Mouse (Mus musculus) kidney, postnatal 0 days (tissue): ENCODE results near the gene Trmt61a. TPM values are rescaled to one million over a fixed set of nuclear protein-coding genes. Genes with fewer than 3 reads are reported as not detected.
A peak's percentile ranks its signal among the peaks of the same experiment; 100 is the strongest.

Experiments used
- ATAC-seq: fragments of 200-750 bp; cut with Nextera tagmentation; replicated peaks from 2 replicates; pipeline ENCODE4 v1.8.0; 2017; ENCODE audit warnings: low read depth, moderate number of reproducible peaks, moderate TSS enrichment, moderate library complexity; ENCODE audit not compliant: low FRiP score
- DNase-seq: peaks from one replicate; pipeline ENCODE4 v3.0.0-alpha.2; 2016; ENCODE audit warnings: low spot score
- H3K27ac ChIP-seq: fragments of 300-500 bp; sonication (generic); 2 replicates; pipeline ENCODE4 v1.5.1; 2014; ENCODE audit warnings: mild to moderate bottlenecking
- H3K27me3 ChIP-seq: fragments of 300-500 bp; sonication (generic); 2 replicates; pipeline ENCODE4 v1.6.1; 2014; ENCODE audit warnings: low read length, mixed read lengths; ENCODE audit not compliant: insufficient read depth
- H3K36me3 ChIP-seq: fragments of 300-500 bp; sonication (generic); 2 replicates; pipeline ENCODE4 v1.6.1; 2014; ENCODE audit warnings: low read length, mixed read lengths; ENCODE audit not compliant: insufficient read depth
- H3K4me1 ChIP-seq: fragments of 300-500 bp; sonication (generic); replicated peaks from 2 replicates; pipeline ENCODE4 v1.6.1; 2014; ENCODE audit warnings: antibody characterized with exemption, low read length, mixed read lengths; ENCODE audit not compliant: insufficient read depth
- H3K4me2 ChIP-seq: fragments of 300-500 bp; sonication (generic); 2 replicates; pipeline ENCODE4 v1.6.1; 2014; ENCODE audit warnings: mild to moderate bottlenecking, low read length, moderate library complexity, mixed read lengths
- H3K4me3 ChIP-seq: fragments of 300-500 bp; sonication (generic); replicated peaks from 2 replicates; pipeline ENCODE4 v1.5.1; 2014; ENCODE audit warnings: low read depth, low read length
- H3K9ac ChIP-seq: fragments of 300-500 bp; sonication (generic); 2 replicates; pipeline ENCODE4 v1.6.1; 2014; ENCODE audit warnings: low read depth, low read length
- H3K9me3 ChIP-seq: fragments of 300-500 bp; sonication (generic); replicated peaks from 2 replicates; pipeline ENCODE4 v1.6.1; 2016; ENCODE audit warnings: low read length, inconsistent platforms, mixed read lengths
- CTCF ChIP-seq: IDR thresholded peaks from 2 replicates; pipeline ENCODE4 v1.5.1; 2016; ENCODE audit warnings: antibody characterized with exemption, low read depth, mild to moderate bottlenecking, moderate library complexity
- WGBS: fragments of 180-500 bp; shearing (Covaris S2); extraction: QIAGEN DNeasy Blood & Tissue Kit; methylation state at CpG from one replicate; pipeline ENCODE4 v1.1.7; 2014; 5-methylcytosine and 5-hydroxymethylcytosine counted together
- polyA plus RNA-seq: library from polyadenylated mRNA; unstranded; fragments of >200 nt; fragmentation: Nextera tagmentation; extraction: Ambion mirVana; gene quantifications from 2 replicates; pipeline ENCODE4 v1.2.1, GENCODE M21; 2015

The Trmt61a gene
- polyA plus RNA-seq, 1 experiment from 2014 or later, result 6.3 TPM

DNA sequence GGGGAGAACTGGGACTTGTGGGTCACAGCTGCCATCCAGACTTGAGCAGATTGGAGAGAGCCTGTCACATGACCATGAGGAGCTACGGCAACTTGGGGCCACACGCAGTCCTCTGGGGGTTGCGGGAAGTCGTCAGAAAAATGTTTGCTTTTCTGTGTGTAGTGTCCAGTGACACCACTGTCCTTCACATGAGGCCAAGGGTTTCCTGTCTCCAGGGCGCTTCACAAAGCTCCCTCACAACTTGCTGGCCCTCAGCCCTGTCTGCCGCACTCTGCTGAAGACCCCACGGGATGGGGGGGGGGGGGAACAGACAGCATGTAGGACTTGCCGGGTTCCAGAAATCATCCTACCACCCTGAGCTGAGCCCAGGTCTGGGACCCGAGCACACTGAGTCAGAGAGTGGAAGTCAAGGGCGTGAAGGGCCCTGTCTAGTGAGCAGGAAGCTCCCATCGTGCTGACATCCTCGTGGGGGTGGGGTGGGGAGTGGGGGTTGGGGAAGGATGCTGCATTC is 16.4 kb downstream of the Trmt61a start:
- Histone ChIP-seq H3K4me3 (no peak overlapping the region), H3K4me1 (peaks cover 36% of the 10 kb centered on the region), H3K9ac (peak overlapping the region; percentile 46; the same call in 1 of the 2 replicates), H3K27me3 (no peaks in the 10 kb centered on the region), H3K4me2 (peak overlapping the region; percentile 19; the same call in 1 of the 2 replicates), H3K36me3 (no peaks in the 10 kb centered on the region), H3K27ac (peak overlapping the region; percentile 81), H3K9me3 (no peaks in the 10 kb centered on the region)
- DNase-seq (peak; percentile 61), ATAC-seq (peak; percentile 14; the same call in 1 of the 2 replicates)
- TF ChIP-seq CTCF, result no peak
- 15% methylated on average over 11 of the region's 12 CpGs for WGBS

DNA sequence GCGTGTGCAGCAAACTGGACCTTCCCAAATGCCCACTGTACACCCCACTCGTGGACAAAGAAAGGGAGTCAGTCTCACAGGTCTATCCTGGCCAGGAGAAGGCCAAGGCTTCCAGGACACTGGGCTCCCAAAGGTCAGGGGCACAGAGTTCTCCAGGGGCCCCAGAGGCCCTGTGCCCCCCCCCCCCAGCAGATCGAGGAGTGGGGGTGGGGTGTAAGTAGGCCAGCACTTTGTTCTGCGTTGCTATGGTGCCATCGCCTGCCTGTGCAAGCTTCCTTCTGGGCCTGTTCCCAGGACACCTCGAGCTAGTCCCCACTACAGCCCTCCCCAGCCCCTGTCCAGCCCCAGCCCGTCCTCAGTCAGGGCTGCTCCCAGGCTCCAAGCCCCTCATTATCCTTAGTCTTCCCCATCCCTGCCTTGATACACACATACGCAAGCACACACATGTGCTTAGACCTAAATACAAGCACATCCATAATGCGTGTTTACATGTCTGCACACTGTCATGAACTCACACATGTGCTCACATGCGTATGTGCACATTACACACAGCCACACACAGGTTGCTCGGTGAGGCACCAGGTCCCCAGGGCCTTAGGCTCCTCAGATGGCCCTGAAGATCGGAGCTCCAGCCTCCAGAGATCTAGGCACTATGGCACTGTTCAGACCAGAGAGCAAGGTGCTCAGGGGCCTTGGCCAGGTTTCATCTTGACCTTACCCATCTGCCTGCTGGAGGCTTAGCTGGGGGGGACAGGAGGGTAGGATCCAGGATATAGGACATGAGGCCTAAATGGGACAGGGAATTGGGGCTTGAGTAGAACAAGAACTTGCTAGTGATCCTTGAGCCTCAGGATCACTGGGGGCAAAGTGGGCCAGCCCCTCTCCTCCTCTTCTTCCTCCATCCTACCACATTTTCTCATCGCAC is 17.2 kb downstream of the Trmt61a start:
- H3K27me3 ChIP-seq, result no peaks in the 10 kb centered on the region
- WGBS, result 62% methylated on average over 13 of the region's 13 CpGs
- no peak overlapping the region for H3K4me2 ChIP-seq
- no peaks in the 10 kb centered on the region for H3K36me3 ChIP-seq
- no peaks in the 10 kb centered on the region for H3K9me3 ChIP-seq
- H3K4me3 ChIP-seq, result no peak overlapping the region
- 0 out of 2 replicates have a peak overlapping the region, but pooled peaks have one; percentile 28 for H3K9ac ChIP-seq
- ATAC-seq (no peak), DNase-seq (no peak)
- no peak for TF ChIP-seq CTCF
- H3K27ac ChIP-seq, result peak overlapping the region; percentile 81
- peaks cover 36% of the 10 kb centered on the region for H3K4me1 ChIP-seq

DNA sequence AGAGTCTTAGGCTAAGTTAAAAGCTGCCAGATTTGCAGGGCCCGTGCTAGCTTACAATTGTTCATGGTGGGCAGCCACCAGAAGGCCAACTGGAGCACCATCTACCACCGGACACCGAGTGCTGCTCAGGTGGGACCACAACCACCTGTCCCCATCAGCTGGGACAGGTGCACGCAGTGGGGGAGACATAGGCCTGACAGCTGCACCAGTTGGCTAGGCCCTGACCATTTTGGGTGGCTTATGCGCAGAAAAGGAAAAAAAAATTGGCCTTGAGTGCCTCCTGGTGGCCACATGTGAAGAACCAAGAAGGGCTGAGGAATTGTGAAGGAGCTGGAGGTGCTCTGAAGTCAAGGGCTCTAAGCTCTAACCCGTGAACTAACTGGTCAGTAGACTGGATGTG is 18.3 kb downstream of the Trmt61a start:
- no peaks in the 10 kb centered on the region for H3K9me3 ChIP-seq
- peaks cover 32% of the 10 kb centered on the region for H3K4me1 ChIP-seq
- ATAC-seq (no peak), DNase-seq (peak; percentile 85)
- TF ChIP-seq CTCF, result peak; percentile 84
- 0 out of 2 replicates have a peak overlapping the region, but pooled peaks have one; percentile 8 for H3K9ac ChIP-seq
- no peak overlapping the region for H3K27ac ChIP-seq
- WGBS, result 30% methylated on average over 6 of the region's 6 CpGs
- no peaks in the 10 kb centered on the region for H3K36me3 ChIP-seq
- no peak overlapping the region for H3K4me2 ChIP-seq
- H3K4me3 ChIP-seq, result no peak overlapping the region
- no peaks in the 10 kb centered on the region for H3K27me3 ChIP-seq

- ATAC-seq, result no peak
- no peak overlapping the region for H3K4me2 ChIP-seq
Measured at GRCm38 (mm10) chr12:111697708-111698107, 19.8 kb downstream of the Trmt61a start.

DNA sequence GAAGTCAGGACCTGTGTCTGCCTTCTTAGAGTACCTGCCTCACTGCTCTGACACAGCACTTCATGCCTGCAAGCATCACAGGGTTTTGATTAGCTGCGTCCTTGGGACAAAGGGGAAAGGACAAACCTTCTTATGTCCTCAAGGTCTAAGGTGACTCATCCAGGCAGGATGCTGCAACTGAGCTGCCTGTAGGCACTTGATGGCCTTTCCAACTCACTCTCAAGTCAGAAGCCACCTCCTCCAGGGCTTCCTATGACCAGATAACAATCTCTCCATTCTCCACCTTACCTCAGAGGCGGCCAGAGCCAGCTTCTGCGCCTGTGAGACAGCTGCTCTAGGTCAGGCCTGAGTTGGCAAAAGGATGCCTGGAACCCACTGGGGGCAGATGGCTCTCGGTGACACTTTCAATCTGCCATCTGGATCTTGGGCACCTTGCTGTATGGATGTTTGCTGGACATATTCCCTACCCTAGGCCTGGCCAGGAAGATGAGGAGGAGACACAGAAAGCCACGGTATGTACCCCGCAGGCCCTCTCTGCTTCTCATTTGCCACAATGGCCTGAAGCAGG is 20.5 kb downstream of the Trmt61a start:
- H3K36me3 ChIP-seq, result no peaks in the 10 kb centered on the region
- H3K9ac ChIP-seq, result peak overlapping the region; percentile 19; the same call in 1 of the 2 replicates
- no peaks in the 10 kb centered on the region for H3K27me3 ChIP-seq
- no peaks in the 10 kb centered on the region for H3K9me3 ChIP-seq
- no peak overlapping the region for H3K4me2 ChIP-seq
- DNase-seq (no peak), ATAC-seq (no peak)
- H3K27ac ChIP-seq, result no peak overlapping the region
- TF ChIP-seq CTCF, result no peak
- WGBS, result 72% methylated on average over 6 of the region's 6 CpGs
- H3K4me1 ChIP-seq, result peaks cover 18% of the 10 kb centered on the region
- H3K4me3 ChIP-seq, result no peak overlapping the region

More at GRCm38 (mm10) chr12:111697708-111698107, 19.8 kb downstream of the Trmt61a start:
- no peak for DNase-seq
- H3K36me3 ChIP-seq, result no peaks in the 10 kb centered on the region
- no peak overlapping the region for H3K9ac ChIP-seq
- TF ChIP-seq CTCF, result no peak
- H3K9me3 ChIP-seq, result no peaks in the 10 kb centered on the region
- no peak overlapping the region for H3K4me3 ChIP-seq
- no peaks in the 10 kb centered on the region for H3K27me3 ChIP-seq
- H3K4me1 ChIP-seq, result peaks cover 19% of the 10 kb centered on the region
- WGBS, result 56% methylated on average over 4 of the region's 4 CpGs
- H3K27ac ChIP-seq, result no peak overlapping the region

DNA sequence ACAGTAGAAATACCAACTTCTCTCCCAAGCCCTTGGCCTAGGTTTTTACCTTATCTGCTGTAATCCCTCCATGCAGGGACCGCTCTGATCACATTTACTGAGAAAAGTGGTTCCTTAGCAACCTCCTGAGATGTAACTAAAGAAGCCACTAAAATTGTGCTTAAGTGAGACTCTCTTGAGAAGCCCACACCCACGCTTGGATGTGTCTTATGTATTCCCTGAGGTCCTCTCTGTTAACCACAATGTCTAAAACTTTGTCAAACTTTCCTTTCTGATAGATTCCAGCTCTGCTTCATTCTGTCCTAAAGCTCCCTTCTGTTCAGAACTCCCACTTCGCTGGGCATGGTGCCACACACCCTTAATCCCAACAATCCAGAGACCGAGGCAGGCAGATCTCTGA is 21.6 kb downstream of the Trmt61a start:
- no peak overlapping the region for H3K27ac ChIP-seq
- 80% methylated on average over 4 of the region's 4 CpGs for whole genome bisulfite sequencing
- H3K4me1 ChIP-seq, result peaks cover 6% of the 10 kb centered on the region
- no peaks in the 10 kb centered on the region for H3K9me3 ChIP-seq
- no peaks in the 10 kb centered on the region for H3K27me3 ChIP-seq
- no peak overlapping the region for H3K4me2 ChIP-seq
- ATAC-seq (no peak), DNase-seq (no peak)
- H3K9ac ChIP-seq, result no peak overlapping the region
- TF ChIP-seq CTCF, result no peak
- H3K4me3 ChIP-seq, result no peak overlapping the region
- H3K36me3 ChIP-seq, result no peaks in the 10 kb centered on the region
